Comparison of ENCODE assay signal across 8 mouse cellular contexts in genomic region chr8:120216855-120217830, GRCm38 (mm10). TPM values are rescaled to one million over a fixed set of nuclear protein-coding genes. Genes with fewer than 3 reads are reported as not detected.
DNase-seq lines count a peak whose midpoint lies in the region; ATAC-seq and TF ChIP-seq lines count a peak whose summit lies in the region.

No protein-coding gene starts in this region.

- H3K9ac ChIP-seq in forebrain, embryonic 13.5 days: peak overlapping the region; percentile 41; the same call in 1 of the 2 replicates
- H3K9ac ChIP-seq in hindbrain, embryonic 14.5 days: no peak overlapping the region
- H3K9ac ChIP-seq in lung, embryonic 14.5 days: no peak overlapping the region

- DNase-seq in frontal cortex, postnatal 14 days (ENCODE audit: low spot score in 2 of 2): no peak
- DNase-seq in hindbrain, embryonic 14.5 days (ENCODE audit: low spot score): peak; percentile 65
- DNase-seq in lung, embryonic 14.5 days: peak; percentile 87
- peak; percentile 61 for DNase-seq in skeletal muscle tissue, adult 2 months (ENCODE audit: low read depth, low spot score)
- DNase-seq in cerebellum, adult 9-10 months: no peak

- H3K4me2 ChIP-seq in forebrain, embryonic 13.5 days: peak overlapping the region; percentile 27
- no peak overlapping the region for H3K4me2 ChIP-seq in hindbrain, embryonic 14.5 days (replicated peaks)
- H3K4me2 ChIP-seq in lung, embryonic 14.5 days: 0 out of 2 replicates have a peak overlapping the region, but pooled peaks have one; percentile 1

- no peaks in the 10 kb centered on the region for H3K36me3 ChIP-seq in forebrain, embryonic 13.5 days (ENCODE audit: poor library complexity, severe bottlenecking)
- H3K36me3 ChIP-seq in hindbrain, embryonic 14.5 days (replicated peaks; ENCODE audit: control insufficient read depth, insufficient read depth): no peaks in the 10 kb centered on the region
- no peaks in the 10 kb centered on the region for H3K36me3 ChIP-seq in lung, embryonic 14.5 days (ENCODE audit: insufficient read depth)

- 21% methylated on average over 13 of the region's 13 CpGs for WGBS in forebrain, embryonic 13.5 days
- 19% methylated on average over 13 of the region's 13 CpGs for WGBS in hindbrain, embryonic 14.5 days
- 16% methylated on average over 13 of the region's 13 CpGs for WGBS in lung, embryonic 14.5 days

- H3K4me1 ChIP-seq in forebrain, embryonic 13.5 days: peaks cover 29% of the 10 kb centered on the region
- H3K4me1 ChIP-seq in hindbrain, embryonic 14.5 days (replicated peaks; ENCODE audit: control insufficient read depth, insufficient read depth, low read length): peaks cover 20% of the 10 kb centered on the region
- peaks cover 20% of the 10 kb centered on the region; the same call in 1 of the 2 replicates for H3K4me1 ChIP-seq in lung, embryonic 14.5 days (ENCODE audit: insufficient read depth)

- no peaks in the 10 kb centered on the region for H3K9me3 ChIP-seq in forebrain, embryonic 13.5 days (replicated peaks)
- H3K9me3 ChIP-seq in hindbrain, embryonic 14.5 days (ENCODE audit: control insufficient read depth, low read length): no peaks in the 10 kb centered on the region
- no peaks in the 10 kb centered on the region for H3K9me3 ChIP-seq in lung, embryonic 14.5 days (ENCODE audit: low read depth, low read length)

- no peaks in the 10 kb centered on the region for H3K27me3 ChIP-seq in forebrain, embryonic 13.5 days
- H3K27me3 ChIP-seq in hindbrain, embryonic 14.5 days (ENCODE audit: control insufficient read depth, insufficient read depth, low read length): no peaks in the 10 kb centered on the region
- no peaks in the 10 kb centered on the region for H3K27me3 ChIP-seq in lung, embryonic 14.5 days (ENCODE audit: insufficient read depth, low read length)

- ATAC-seq in frontal cortex, adult (ENCODE audit: low TSS enrichment): peak; percentile 91
- peak; percentile 91 for ATAC-seq in forebrain, embryonic 13.5 days
- ATAC-seq in hindbrain, embryonic 14.5 days (ENCODE audit: low FRiP score): peak; percentile 80
- peak; percentile 88 for ATAC-seq in lung, embryonic 14.5 days (ENCODE audit: insufficient read depth)
- no peak for ATAC-seq in megakaryocyte, adult 5-6 weeks (ENCODE audit: poor library complexity, severe bottlenecking)

- H3K27ac ChIP-seq in forebrain, embryonic 13.5 days: peak overlapping the region; percentile 65
- peak overlapping the region; percentile 57; the same call in 1 of the 2 replicates for H3K27ac ChIP-seq in hindbrain, embryonic 14.5 days
- H3K27ac ChIP-seq in lung, embryonic 14.5 days (ENCODE audit: low read depth): peak overlapping the region; percentile 82

- TF ChIP-seq CTCF in lung, embryonic 14.5 days (IDR thresholded peaks at IDR 0.05; ENCODE audit: low read depth): no peak

- no peak overlapping the region for H3K4me3 ChIP-seq in forebrain, embryonic 13.5 days
- H3K4me3 ChIP-seq in hindbrain, embryonic 14.5 days (replicated peaks; ENCODE audit: low read length): no peak overlapping the region
- H3K4me3 ChIP-seq in lung, embryonic 14.5 days (ENCODE audit: low read depth, low read length): no peak overlapping the region

RNA-seq across cellular contexts. Expression of gene Gse1, which starts 11.1 kb away (rescaled TPM):
- polyA plus RNA-seq in forebrain, embryonic 13.5 days (2015; fragmentation: Nextera tagmentation; extraction: Ambion mirVana): 24.0 and 24.9 TPM in 2 replicates
- polyA plus RNA-seq in hindbrain, embryonic 14.5 days (2014; fragmentation: Nextera tagmentation; extraction: Ambion mirVana): 18.8 and 23.9 TPM in 2 replicates
- polyA plus RNA-seq in lung, embryonic 14.5 days (2014; fragmentation: Nextera tagmentation; extraction: Ambion mirVana): 12.7 and 14.3 TPM in 2 replicates
- total RNA-seq in megakaryocyte, adult 5-6 weeks (2015): 17.1 and 18.3 TPM in 2 replicates
- 6.1 and 11.4 TPM in 2 replicates for total RNA-seq in megakaryocyte, adult 5-6 weeks (2017)

RNA-seq across cellular contexts. Expression of gene Fam92b, which starts 39.9 kb away (rescaled TPM):
- 1.4 and 1.9 TPM in 2 replicates for polyA plus RNA-seq in forebrain, embryonic 13.5 days (2015; fragmentation: Nextera tagmentation; extraction: Ambion mirVana)
- 1.6 and 3.3 TPM in 2 replicates for polyA plus RNA-seq in hindbrain, embryonic 14.5 days (2014; fragmentation: Nextera tagmentation; extraction: Ambion mirVana)
- polyA plus RNA-seq in lung, embryonic 14.5 days (2014; fragmentation: Nextera tagmentation; extraction: Ambion mirVana): not detected in 2 replicates
- not detected in 2 replicates for total RNA-seq in megakaryocyte, adult 5-6 weeks (2015)
- not detected in 2 replicates for total RNA-seq in megakaryocyte, adult 5-6 weeks (2017)

Comparison
In these comparisons a context has a peak if more than half of its experiments do, and no peak if none do; other contexts are left out.
1. DNase-seq: peak in hindbrain, embryonic 14.5 days (single experiment), lung, embryonic 14.5 days (single experiment) and skeletal muscle tissue, adult 2 months (single experiment); none in frontal cortex, postnatal 14 days (0 of 2) and cerebellum, adult 9-10 months (single experiment).
2. Peak in every context shown above with its lines, with median percentiles within 50 percentile points of each other: H3K27ac ChIP-seq.